Mouse (Mus musculus) erythroblast, embryonic 14.5 days (primary cell): ENCODE results near the gene Wrap73.

ENCODE experiments used
- GATA1 ChIP-seq: IDR thresholded peaks from 2 replicates; pipeline ENCODE4 v1.6.1; 2012; ENCODE audit warnings: low read length, inconsistent platforms, mixed read lengths
- TAL1 ChIP-seq: IDR thresholded peaks from 3 replicates; pipeline ENCODE4 v1.6.1; 2012; ENCODE audit warnings: low read length, inconsistent platforms, mixed read lengths

DNA sequence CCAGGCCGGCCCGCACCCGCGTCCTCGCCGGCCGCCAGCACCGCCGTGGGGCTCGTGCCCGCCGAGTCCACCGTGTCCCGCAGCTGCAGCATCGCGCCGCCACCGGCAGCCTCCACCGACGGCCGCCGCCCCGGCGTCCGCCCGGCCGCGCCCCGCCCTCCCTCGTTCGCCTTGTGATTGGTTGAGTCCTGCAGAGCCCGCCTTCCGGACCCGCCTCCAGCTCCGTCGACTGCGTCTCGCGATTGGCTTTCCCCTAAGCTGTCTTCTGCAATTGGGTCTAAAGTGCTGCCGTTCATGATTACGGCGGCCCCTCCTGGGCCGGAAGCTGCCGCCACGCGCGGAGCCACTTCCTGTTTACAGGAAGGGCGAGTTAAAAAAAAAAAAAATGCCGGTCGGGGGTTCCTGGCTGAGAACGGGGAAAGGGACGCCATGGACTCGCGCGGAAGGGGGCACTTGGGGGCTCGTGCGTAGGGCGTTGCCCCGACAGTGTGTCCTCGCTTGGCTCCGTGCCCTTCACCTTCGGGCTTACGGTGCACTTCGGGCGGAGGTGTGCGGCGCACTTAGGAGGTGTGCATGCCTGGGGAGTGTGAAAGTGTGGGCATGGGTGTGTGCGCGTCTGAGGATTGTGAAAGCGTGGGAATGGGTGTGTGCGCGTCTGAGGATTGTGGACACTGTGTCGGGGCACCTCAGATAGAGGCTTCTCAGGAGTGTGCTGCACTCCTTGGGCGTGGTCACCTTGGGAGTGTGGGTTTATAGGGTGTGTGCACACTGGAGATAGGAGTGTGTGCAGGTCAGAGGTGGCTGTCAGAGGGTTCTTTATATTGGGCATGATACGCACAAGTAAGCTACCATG lies 18.6 kb downstream of the Wrap73 start, which contains the start of gene Tprgl:
- TF ChIP-seq GATA1, result peak; percentile 78
- peak; percentile 72 for TF ChIP-seq TAL1
